Mouse (Mus musculus) hindbrain, embryonic 13.5 days (tissue): ENCODE results near the gene Sema3f. TPM values are rescaled to one million over a fixed set of nuclear protein-coding genes. Genes with fewer than 3 reads are reported as not detected.

Source experiments
- ATAC-seq: fragments of 200-750 bp; cut with Nextera tagmentation; 2 replicates; pipeline ENCODE4 v1.8.0; 2017; ENCODE audit warnings: moderate TSS enrichment; ENCODE audit not compliant: low FRiP score
- H3K27ac ChIP-seq: fragments of 300-500 bp; sonication (generic); 2 replicates; pipeline ENCODE4 v1.5.1; 2015; ENCODE audit warnings: inconsistent platforms, mild to moderate bottlenecking, moderate library complexity
- H3K27me3 ChIP-seq: fragments of 300-500 bp; sonication (generic); 2 replicates; pipeline ENCODE4 v1.6.1; 2015; ENCODE audit warnings: mild to moderate bottlenecking, inconsistent platforms
- H3K36me3 ChIP-seq: fragments of 300-500 bp; sonication (generic); 2 replicates; pipeline ENCODE4 v1.6.1; 2015; ENCODE audit warnings: mild to moderate bottlenecking, inconsistent platforms
- H3K4me1 ChIP-seq: fragments of 300-500 bp; sonication (generic); replicated peaks from 2 replicates; pipeline ENCODE4 v1.6.1; 2015; ENCODE audit warnings: inconsistent platforms
- H3K4me2 ChIP-seq: fragments of 300-500 bp; sonication (generic); 2 replicates; pipeline ENCODE4 v1.6.1; 2015; ENCODE audit warnings: inconsistent platforms, mild to moderate bottlenecking, moderate library complexity
- H3K4me3 ChIP-seq: fragments of 300-500 bp; sonication (generic); 2 replicates; pipeline ENCODE4 v1.5.1; 2015; ENCODE audit warnings: mild to moderate bottlenecking, inconsistent platforms
- H3K9ac ChIP-seq: fragments of 300-500 bp; sonication (generic); 2 replicates; pipeline ENCODE4 v1.6.1; 2015; ENCODE audit warnings: mild to moderate bottlenecking, inconsistent platforms
- H3K9me3 ChIP-seq: fragments of 300-500 bp; sonication (generic); 2 replicates; pipeline ENCODE4 v1.6.1; 2016; ENCODE audit warnings: inconsistent platforms
- WGBS: fragments of 180-500 bp; shearing (Covaris S2); methylation state at CpG from one replicate; pipeline ENCODE4 v1.1.7; 2015; 5-methylcytosine and 5-hydroxymethylcytosine counted together
- polyA plus RNA-seq: library from polyadenylated mRNA; unstranded; fragments of >200 nt; fragmentation: Nextera tagmentation; extraction: Ambion mirVana; gene quantifications from 2 replicates; pipeline ENCODE4 v1.2.1, GENCODE M21; 2015

Sema3f gene
- polyA plus RNA-seq, 1 experiment from 2014 or later: 17.0 TPM

DNA sequence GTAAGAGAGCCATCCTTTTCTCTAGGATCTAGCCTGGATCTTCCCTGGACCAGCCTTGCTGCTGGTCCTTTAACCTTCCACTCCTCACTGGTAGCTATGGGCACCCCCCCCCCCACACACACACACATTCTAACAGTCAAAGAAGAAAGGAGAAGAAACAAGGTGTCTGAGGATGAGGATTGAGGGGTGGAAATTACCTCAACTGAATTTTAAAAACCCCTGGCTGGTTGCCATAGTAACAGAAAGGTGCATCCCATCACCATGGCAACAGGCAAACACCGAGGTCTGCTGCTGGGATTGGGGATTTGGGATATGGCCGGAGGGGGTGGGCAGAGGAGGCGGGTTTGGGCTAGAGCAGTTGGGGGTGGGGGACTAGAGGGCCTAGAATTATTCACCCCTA is 19.4 kb upstream of the Sema3f start:
- Histone ChIP-seq H3K4me1 (peaks cover 58% of the 10 kb centered on the region), H3K9ac (no peak overlapping the region)
- no peak for ATAC-seq

DNA sequence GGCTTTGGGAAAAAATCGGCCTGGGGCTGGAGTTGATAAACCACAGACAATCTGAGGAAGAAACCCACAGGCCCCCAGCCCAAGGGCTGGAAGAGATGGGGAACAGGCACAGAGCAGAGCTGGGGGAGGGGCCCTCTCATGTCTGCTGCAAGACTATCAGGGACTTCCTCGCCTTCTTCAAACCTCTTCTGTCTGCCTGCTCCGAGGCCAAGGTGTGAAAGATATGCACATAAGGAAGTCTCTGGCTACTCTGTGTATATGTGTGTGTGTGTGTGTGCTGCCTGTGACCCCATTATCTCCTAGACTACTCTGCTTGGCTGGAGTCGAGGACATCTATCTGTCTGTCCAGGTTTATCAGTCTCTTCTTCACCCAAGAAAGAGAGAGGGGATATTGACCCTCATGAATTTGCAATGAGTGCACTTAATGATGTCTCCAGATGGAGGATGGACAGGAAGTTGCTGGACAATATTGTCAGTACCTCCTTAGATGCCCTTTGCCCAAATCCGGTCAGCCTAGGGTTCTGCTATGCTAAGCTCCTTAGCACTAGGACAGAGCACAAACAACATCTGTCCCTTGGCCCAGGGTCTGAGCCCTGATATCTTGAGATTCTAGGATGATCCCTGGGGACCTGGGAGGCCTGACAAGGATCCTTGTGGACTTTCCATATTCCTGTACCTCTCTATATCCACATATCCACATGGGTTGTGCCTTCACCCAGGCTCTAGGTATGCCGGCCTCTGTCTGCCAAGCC is 18.8 kb upstream of the Sema3f start:
- H3K4me1 ChIP-seq: peaks cover 58% of the 10 kb centered on the region
- H3K4me3 ChIP-seq: no peak overlapping the region
- H3K27ac ChIP-seq: peak overlapping the region; percentile 84
- H3K9ac ChIP-seq: 0 out of 2 replicates have a peak overlapping the region, but pooled peaks have one; percentile 2
- no peaks in the 10 kb centered on the region for H3K9me3 ChIP-seq
- 68% methylated on average over 6 of the region's 6 CpGs for WGBS
- ATAC-seq: no peak
- no peak overlapping the region for H3K4me2 ChIP-seq
- H3K27me3 ChIP-seq: no peaks in the 10 kb centered on the region
- no peaks in the 10 kb centered on the region for H3K36me3 ChIP-seq

More for the DNA sequence above, 19.4 kb upstream of the Sema3f start:
- H3K36me3 ChIP-seq: no peaks in the 10 kb centered on the region
- 16% methylated on average over 3 of the region's 3 CpGs for WGBS
- no peak overlapping the region for H3K4me3 ChIP-seq
- H3K4me2 ChIP-seq: no peak overlapping the region
- H3K27me3 ChIP-seq: no peaks in the 10 kb centered on the region
- H3K27ac ChIP-seq: peak overlapping the region; percentile 84
- H3K9me3 ChIP-seq: no peaks in the 10 kb centered on the region

DNA sequence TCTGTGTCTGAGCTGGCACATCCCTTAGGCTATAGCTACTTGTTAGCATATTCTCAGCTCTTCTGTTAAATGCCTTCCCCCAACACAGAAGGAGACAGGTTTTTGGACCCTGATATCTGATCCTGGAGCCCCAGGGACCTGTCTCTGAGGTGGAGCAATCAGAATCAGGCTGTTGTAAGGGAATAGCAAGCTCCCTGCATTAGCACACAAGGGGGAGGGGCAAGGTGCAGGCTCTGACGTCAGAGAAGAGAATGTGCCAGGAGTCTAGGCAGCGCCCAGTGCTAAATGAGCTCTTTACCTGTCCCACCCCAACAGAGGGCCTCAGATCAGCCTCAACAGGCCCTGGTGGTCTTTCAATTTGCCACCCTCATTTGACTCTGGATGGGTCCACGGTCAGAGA is 16.8 kb upstream of the Sema3f start:
- no peak overlapping the region for H3K9ac ChIP-seq
- peaks cover 74% of the 10 kb centered on the region for H3K4me1 ChIP-seq

DNA sequence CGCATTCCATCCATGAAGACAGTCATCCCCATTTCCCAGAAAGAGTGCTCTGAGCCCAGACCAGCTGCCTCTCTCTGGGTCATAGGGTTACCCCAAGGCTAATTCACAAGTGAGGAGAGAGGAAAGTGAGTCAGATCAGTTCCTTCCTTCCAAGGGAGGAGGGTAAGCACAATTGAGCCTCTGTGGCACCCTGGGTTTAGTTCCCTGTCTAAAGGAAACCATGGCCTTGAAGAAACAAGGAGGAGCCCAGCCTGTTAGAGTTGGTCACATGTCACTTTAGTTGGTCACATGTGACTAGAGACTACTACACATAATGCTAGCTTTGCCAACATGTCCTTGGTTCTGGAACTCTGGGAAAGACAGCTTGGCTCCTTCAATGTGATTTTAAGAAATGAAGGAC is 14.5 kb upstream of the Sema3f start:
- WGBS: 95% methylated on average over 1 of the region's 1 CpGs
- Histone ChIP-seq H3K36me3 (no peaks in the 10 kb centered on the region), H3K27ac (peak overlapping the region; percentile 87; the same call in 1 of the 2 replicates)

More for the DNA sequence above, 16.8 kb upstream of the Sema3f start:
- 50% methylated on average over 3 of the region's 3 CpGs for WGBS
- H3K27ac ChIP-seq: peak overlapping the region; percentile 64
- no peaks in the 10 kb centered on the region for H3K27me3 ChIP-seq
- H3K9me3 ChIP-seq: no peaks in the 10 kb centered on the region
- no peak for ATAC-seq
- no peak overlapping the region for H3K4me2 ChIP-seq
- H3K36me3 ChIP-seq: no peaks in the 10 kb centered on the region
- H3K4me3 ChIP-seq: no peak overlapping the region

DNA sequence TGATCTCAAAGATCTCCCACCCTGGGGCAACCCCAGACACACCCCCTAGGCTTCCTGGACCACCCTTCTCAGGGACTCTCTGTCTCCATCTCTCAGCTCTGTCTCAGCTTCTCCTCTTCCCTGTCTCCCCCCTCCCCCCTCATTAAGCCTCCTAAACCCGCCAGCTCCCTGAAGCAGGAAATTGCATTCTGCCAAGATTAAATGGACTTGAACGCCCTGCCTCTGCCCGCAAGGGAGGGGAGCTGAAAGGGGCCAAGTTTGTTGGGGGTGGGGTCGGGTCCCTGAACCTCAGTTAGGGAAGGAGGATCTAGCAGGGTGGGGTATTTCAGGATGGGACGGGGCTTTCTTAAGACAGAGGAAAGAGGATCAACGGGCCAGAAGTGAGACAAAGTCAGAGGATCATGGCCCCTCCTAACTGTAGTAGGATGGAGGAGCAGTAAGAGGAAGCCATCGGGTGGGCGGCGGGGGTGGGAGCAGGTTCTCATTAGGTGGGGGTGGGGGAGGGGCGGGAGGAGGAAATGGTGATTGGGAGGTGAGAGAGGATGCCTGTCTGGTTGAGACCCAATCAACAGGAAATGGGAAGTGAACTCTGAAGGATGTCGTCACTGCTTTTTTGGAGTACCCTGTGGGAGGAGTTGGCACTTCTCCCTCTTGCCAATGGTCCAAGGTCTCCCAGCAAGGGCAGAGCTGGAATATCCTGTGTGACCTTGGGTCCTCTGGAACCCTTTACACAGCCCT is 13.7 kb upstream of the Sema3f start:
- peak overlapping the region; percentile 87 for H3K27ac ChIP-seq
- peaks cover 55% of the 10 kb centered on the region for H3K4me1 ChIP-seq
- peaks cover 5% of the 10 kb centered on the region; the same call in 1 of the 2 replicates for H3K27me3 ChIP-seq
- peak; percentile 50; the same call in 1 of the 2 replicates for ATAC-seq
- no peak overlapping the region for H3K4me3 ChIP-seq
- no peaks in the 10 kb centered on the region for H3K9me3 ChIP-seq
- no peak overlapping the region for H3K9ac ChIP-seq
- no peaks in the 10 kb centered on the region for H3K36me3 ChIP-seq
- peak overlapping the region; percentile 37 for H3K4me2 ChIP-seq
- WGBS: 12% methylated on average over 11 of the region's 11 CpGs

More for the DNA sequence above, 14.5 kb upstream of the Sema3f start:
- Histone ChIP-seq H3K9ac (no peak overlapping the region), H3K4me3 (no peak overlapping the region), H3K9me3 (no peaks in the 10 kb centered on the region), H3K4me2 (no peak overlapping the region), H3K4me1 (peaks cover 64% of the 10 kb centered on the region), H3K27me3 (peaks cover 5% of the 10 kb centered on the region; the same call in 1 of the 2 replicates)
- no peak for ATAC-seq

DNA sequence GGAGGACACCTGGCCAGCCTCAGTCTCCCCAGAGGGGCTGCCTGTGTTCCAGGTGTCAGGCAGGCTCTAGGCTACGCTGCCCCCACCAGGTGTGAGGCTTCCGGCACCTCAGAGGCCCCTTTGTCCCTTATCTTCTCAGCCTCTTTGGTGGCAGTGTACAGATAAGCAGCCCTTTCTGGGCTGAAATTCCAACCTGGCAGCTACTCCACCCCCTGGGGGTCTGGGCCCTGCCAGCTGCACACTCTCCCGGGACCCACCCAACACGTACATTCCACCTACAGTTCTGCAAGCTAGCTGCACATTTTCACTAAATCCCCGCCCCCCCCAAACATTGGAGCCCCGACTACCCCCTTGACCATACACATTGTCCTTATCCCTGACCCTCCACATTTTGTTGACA is 13.0 kb upstream of the Sema3f start:
- Histone ChIP-seq H3K27me3 (peaks cover 5% of the 10 kb centered on the region; the same call in 1 of the 2 replicates), H3K9ac (peak overlapping the region; percentile 35; the same call in 1 of the 2 replicates), H3K4me3 (no peak overlapping the region), H3K36me3 (no peaks in the 10 kb centered on the region), H3K4me1 (peaks cover 49% of the 10 kb centered on the region), H3K9me3 (no peaks in the 10 kb centered on the region), H3K27ac (peak overlapping the region; percentile 87), H3K4me2 (peak overlapping the region; percentile 37)
- ATAC-seq: peak; percentile 29; the same call in 1 of the 2 replicates
- 18% methylated on average over 6 of the region's 6 CpGs for WGBS

DNA sequence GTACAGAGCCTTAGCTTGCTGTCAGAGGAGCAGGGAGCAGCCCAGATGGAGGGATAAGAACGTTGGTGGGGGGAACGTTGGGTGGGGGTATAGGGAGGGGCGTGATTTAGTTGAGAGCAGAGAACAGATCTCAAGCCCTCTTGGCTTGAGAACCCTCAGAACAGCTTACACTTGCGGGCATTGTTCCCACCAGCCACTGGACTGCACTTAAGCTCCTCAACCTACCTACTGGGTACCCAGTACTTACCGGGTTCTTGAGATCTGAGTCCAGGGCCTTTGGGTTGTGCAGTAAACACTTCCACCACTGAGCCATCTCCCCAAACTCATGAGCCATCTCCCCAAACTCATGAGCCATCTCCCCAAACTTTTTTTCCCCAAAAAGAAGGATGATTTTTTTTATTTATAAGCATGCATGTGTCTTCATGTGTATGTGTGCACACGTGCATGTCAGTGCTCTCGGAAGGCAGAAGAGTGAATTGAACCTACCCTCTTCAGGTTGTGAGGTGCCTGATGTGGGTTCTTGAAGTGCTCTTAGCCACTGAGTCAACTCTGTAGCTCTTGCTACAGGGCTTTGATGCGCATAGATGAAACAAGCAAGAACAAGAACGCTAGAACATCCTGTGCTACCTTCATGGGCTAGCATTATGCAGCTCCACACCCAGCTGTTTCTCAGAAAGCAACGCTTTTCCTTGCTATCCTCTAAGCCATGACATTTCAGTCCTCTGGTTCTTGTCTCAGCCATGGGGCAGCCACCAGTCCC is 8.7 kb upstream of the Sema3f start:
- no peaks in the 10 kb centered on the region for H3K9me3 ChIP-seq
- H3K4me2 ChIP-seq: no peak overlapping the region
- H3K27me3 ChIP-seq: peaks cover 13% of the 10 kb centered on the region
- no peak overlapping the region for H3K9ac ChIP-seq
- no peak overlapping the region for H3K4me3 ChIP-seq
- ATAC-seq: no peak
- 87% methylated on average over 10 of the region's 10 CpGs for WGBS
- H3K4me1 ChIP-seq: peaks cover 42% of the 10 kb centered on the region
- no peak overlapping the region for H3K27ac ChIP-seq
- H3K36me3 ChIP-seq: no peaks in the 10 kb centered on the region

DNA sequence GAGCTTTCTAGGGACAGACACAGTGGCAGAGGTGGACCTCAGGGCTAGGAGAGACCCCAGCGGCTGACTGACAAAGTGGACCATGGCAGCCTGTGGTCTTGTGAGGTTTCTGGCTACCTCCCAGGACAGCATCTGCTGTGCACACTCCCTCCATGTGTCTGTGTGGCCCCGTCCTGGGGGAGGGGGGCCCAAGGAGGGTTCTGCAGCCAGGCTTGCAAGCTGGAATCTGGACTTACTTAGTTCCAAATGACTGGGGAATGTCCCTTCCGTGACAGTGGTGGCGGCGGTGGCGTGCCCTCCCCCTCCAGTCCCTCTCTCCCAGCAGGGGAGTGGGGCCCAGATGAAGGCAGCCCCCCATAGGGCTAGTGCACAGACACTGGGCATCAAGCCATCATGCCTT is 6.7 kb upstream of the Sema3f start:
- no peaks in the 10 kb centered on the region for H3K36me3 ChIP-seq
- H3K27ac ChIP-seq: no peak overlapping the region
- 30% methylated on average over 6 of the region's 6 CpGs for WGBS
- H3K9ac ChIP-seq: 0 out of 2 replicates have a peak overlapping the region, but pooled peaks have one; percentile 24
- H3K4me2 ChIP-seq: no peak overlapping the region
- H3K4me3 ChIP-seq: no peak overlapping the region
- H3K27me3 ChIP-seq: peaks cover 16% of the 10 kb centered on the region
- peaks cover 25% of the 10 kb centered on the region for H3K4me1 ChIP-seq
- H3K9me3 ChIP-seq: no peaks in the 10 kb centered on the region
- ATAC-seq: no peak

DNA sequence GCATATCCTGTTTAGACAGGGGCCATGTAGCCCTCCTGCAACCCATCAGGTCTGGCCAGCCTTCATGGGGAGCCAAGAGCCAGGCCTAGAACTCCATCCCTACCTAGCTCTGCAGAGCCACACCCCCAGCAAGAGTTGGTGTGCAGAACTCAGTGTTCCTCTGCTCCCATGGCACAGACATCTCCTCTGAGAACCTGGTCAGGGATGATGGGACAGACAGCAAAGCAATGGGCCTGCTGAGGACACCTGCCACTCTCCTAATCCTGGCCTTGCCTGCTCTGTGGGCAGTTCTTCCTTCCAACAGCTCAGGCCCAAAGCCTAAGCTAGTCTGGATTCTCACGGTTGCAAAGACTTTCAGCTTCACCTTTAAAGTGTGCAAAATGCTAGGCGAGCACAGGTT is 5.4 kb upstream of the Sema3f start:
- Histone ChIP-seq H3K9ac (no peak overlapping the region), H3K27me3 (peaks cover 22% of the 10 kb centered on the region), H3K4me2 (no peak overlapping the region), H3K4me1 (peaks cover 23% of the 10 kb centered on the region), H3K27ac (no peak overlapping the region), H3K9me3 (no peaks in the 10 kb centered on the region), H3K4me3 (no peak overlapping the region), H3K36me3 (no peaks in the 10 kb centered on the region)
- WGBS: 90% methylated on average over 2 of the region's 2 CpGs
- ATAC-seq: no peak

DNA sequence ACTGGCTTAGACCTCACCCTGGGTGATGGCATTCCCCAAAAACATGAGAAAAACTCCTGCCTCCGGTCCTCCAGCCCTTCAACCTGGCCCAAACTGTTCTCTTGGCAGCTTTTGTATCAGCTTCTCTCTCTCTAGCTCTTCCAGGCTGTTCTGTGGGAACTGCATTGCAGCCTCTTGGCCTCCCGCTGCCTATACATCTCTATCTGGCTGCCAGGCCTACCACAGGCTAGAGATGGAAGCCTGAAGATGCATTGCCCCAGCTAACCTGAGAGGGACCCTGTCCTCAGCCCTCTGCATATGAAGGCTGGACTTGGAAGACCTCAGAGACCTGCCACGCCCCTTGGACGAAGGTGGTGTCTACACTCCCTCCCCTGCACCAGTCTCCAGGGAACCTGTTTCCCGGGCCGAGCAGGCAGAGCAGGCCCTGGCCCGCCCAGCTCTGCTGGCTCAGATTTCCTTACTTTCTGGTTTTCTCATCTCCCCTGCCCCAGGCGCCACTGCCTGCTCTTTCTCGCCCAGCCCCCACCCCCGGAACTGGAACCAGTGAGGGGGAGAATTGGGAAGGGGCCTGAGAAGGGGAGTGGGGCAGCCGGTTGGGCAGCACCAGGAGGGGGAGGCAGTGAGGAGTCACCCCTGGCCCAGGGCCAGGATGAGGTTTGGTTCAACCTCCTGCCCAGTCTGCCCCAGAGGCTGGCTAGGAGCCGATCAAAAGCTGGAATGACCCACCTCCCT is 4.1 kb upstream of the Sema3f start:
- Histone ChIP-seq H3K4me1 (peaks cover 31% of the 10 kb centered on the region), H3K4me2 (no peak overlapping the region), H3K9ac (peak overlapping the region; percentile 59), H3K27ac (peak overlapping the region; percentile 24; the same call in 1 of the 2 replicates), H3K4me3 (no peak overlapping the region), H3K9me3 (no peaks in the 10 kb centered on the region), H3K36me3 (no peaks in the 10 kb centered on the region), H3K27me3 (peaks cover 26% of the 10 kb centered on the region)
- no peak for ATAC-seq
- 16% methylated on average over 12 of the region's 12 CpGs for WGBS

DNA sequence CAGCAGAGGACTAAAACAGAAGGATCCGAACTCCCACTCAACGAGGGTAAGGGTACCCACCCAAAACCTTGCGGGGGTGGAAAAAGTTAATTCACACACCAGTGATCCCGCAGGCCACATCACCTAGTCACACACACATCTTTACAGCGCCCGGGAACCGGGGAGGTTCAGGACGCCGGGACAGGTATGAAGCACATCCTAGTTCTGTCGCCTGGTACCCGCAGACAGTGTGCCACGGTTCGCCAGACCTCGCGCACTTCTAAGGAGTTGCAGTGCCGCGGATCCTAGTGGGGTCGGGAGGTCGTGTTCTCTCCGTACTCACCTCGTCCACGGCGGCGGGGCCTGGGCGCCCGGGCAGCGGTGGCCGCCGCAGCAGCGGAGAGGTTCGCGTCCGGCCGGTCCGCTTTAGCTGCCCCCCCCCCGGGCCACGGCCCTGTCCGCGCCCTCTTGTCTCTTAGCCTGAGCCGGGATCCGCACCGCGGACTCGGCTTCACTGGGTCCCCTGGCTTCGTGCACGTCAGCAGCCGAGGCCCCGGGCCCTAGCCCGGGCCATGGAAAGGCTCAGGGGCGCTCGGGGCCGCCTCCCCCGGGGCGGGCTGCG is 1.1 kb downstream of the Sema3f start:
- Histone ChIP-seq H3K27ac (peak overlapping the region; percentile 92), H3K36me3 (peaks cover 14% of the 10 kb centered on the region), H3K4me2 (peak overlapping the region; percentile 90), H3K9ac (peak overlapping the region; percentile 97), H3K27me3 (peaks cover 48% of the 10 kb centered on the region), H3K9me3 (no peaks in the 10 kb centered on the region), H3K4me3 (peak overlapping the region; percentile 83), H3K4me1 (peaks cover 63% of the 10 kb centered on the region)
- WGBS: under 1% methylated on average over 50 of the region's 55 CpGs
- ATAC-seq: peak; percentile 28
